Mouse (Mus musculus): ENCODE measurements around the gene Vangl2. TPM values are rescaled to one million over a fixed set of nuclear protein-coding genes. Genes with fewer than 3 reads are reported as not detected.

Vangl2 gene
- total and polyA plus RNA-seq, 2 experiments from 2014 or later = 36.5 to 86.6 TPM

DNA sequence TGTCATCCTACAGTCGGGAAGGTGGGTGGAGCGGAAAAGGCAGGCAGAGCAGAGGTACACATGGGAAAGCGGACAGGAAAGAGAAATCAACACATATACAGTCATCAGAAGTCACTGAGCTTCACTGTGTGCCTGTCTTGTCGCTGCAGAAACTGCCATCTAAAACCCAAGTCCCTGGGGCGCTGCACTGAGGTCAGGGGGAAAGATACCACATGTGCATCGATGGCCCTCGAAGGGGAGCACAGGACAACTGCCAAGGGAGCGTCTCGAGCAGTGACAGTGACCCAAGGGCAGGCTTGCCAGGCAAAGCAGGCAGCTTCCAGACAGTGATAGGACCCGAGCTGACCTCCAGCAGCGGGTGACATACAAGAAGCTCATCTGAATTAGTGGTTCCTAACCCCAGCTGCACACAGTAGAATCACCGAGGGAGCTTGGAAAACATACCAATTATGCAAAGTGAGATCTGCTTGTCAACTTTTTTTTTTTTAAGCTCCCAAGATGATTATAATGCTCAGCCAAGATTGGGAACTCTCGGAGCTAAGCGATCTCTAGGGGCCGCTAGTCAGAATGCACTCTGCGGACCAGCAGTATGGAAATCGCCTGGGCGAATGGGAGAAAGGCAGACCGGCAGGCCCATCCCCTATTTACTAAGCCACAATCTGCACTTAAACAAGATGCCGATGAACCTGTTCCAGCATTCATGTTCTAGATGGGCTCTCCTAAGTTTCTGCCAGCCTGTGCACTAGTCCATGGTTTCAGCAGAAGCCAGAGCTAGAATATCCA lies 18.0 kb downstream of the Vangl2 start:
- Histone ChIP-seq H3K4me1 (ENCODE audit: insufficient read depth, low read length) (peaks cover 7% of the 10 kb centered on the region; the same call in 1 of the 2 replicates), H3K9me3 (ENCODE audit: low read length) (no peaks in the 10 kb centered on the region), H3K36me3 (ENCODE audit: insufficient read depth, low read length) (peaks cover 58% of the 10 kb centered on the region), H3K27me3 (ENCODE audit: insufficient read depth, low read length) (no peaks in the 10 kb centered on the region), H3K4me3 (ENCODE audit: low read length) (no peak overlapping the region), H3K4me2 (ENCODE audit: low read depth, low read length) (no peak overlapping the region), H3K9ac (replicated peaks; ENCODE audit: low read length) (no peak overlapping the region), H3K27ac (no peak overlapping the region)
- 69% methylated on average over 20 of the region's 20 CpGs for WGBS
- DNase-seq (ENCODE audit: low spot score) = no peak
- ATAC-seq = no peak
- TF ChIP-seq CTCF (IDR thresholded peaks at IDR 0.05; ENCODE audit: low read depth) = no peak

DNA sequence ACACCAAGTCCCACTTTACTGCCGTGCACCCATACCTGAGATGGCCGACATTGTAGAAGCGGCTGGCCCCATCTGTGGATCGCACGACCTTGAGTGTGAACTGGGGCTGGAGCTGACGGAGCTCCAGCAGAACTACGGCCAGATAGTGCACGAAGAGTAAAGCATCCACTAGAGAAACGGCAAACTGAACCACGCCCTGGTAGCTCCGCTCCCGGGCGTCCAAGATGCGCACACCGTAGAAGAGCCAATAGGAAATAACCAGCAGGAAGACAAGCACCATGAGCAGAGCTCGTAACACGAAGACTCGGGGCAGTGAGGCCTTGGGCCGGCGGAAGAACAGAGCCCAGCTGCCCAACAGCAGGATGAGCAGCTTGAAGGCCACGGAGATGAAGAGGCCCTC lies 18.8 kb downstream of the Vangl2 start:
- DNase-seq (ENCODE audit: low spot score) (no peak), ATAC-seq (no peak)
- Histone ChIP-seq H3K4me1 (ENCODE audit: insufficient read depth, low read length) (peaks cover 5% of the 10 kb centered on the region; the same call in 1 of the 2 replicates), H3K4me3 (ENCODE audit: low read length) (no peak overlapping the region), H3K9ac (replicated peaks; ENCODE audit: low read length) (no peak overlapping the region), H3K36me3 (ENCODE audit: insufficient read depth, low read length) (peaks cover 65% of the 10 kb centered on the region), H3K27me3 (ENCODE audit: insufficient read depth, low read length) (no peaks in the 10 kb centered on the region), H3K9me3 (ENCODE audit: low read length) (no peaks in the 10 kb centered on the region), H3K4me2 (ENCODE audit: low read depth, low read length) (no peak overlapping the region), H3K27ac (no peak overlapping the region)
- 94% methylated on average over 21 of the region's 21 CpGs for WGBS
- no peak for TF ChIP-seq CTCF (IDR thresholded peaks at IDR 0.05; ENCODE audit: low read depth)

GRCm38 (mm10) chr1:172008351-172008750 lies 19.9 kb downstream of the Vangl2 start:
- 88% methylated on average over 9 of the region's 9 CpGs for WGBS
- no peak for ATAC-seq
- H3K27me3 ChIP-seq (ENCODE audit: insufficient read depth, low read length) = no peaks in the 10 kb centered on the region
- no peak for TF ChIP-seq CTCF (IDR thresholded peaks at IDR 0.05; ENCODE audit: low read depth)
- no peak overlapping the region for H3K4me2 ChIP-seq (ENCODE audit: low read depth, low read length)
- H3K4me1 ChIP-seq (ENCODE audit: insufficient read depth, low read length) = no peaks in the 10 kb centered on the region
- no peak overlapping the region for H3K27ac ChIP-seq
- no peaks in the 10 kb centered on the region for H3K9me3 ChIP-seq (ENCODE audit: low read length)
- no peak overlapping the region for H3K4me3 ChIP-seq (ENCODE audit: low read length)
- peaks cover 70% of the 10 kb centered on the region for H3K36me3 ChIP-seq (ENCODE audit: insufficient read depth, low read length)
- no peak for DNase-seq (ENCODE audit: low spot score)
- no peak overlapping the region for H3K9ac ChIP-seq (replicated peaks; ENCODE audit: low read length)

- H3K27ac ChIP-seq = no peak overlapping the region
- H3K9ac ChIP-seq (replicated peaks; ENCODE audit: low read length) = no peak overlapping the region
- ATAC-seq (no peak), DNase-seq (ENCODE audit: low spot score) (no peak)
- no peaks in the 10 kb centered on the region for H3K4me1 ChIP-seq (ENCODE audit: insufficient read depth, low read length)
- no peaks in the 10 kb centered on the region for H3K27me3 ChIP-seq (ENCODE audit: insufficient read depth, low read length)
- H3K36me3 ChIP-seq (ENCODE audit: insufficient read depth, low read length) = peaks cover 75% of the 10 kb centered on the region
- TF ChIP-seq CTCF (IDR thresholded peaks at IDR 0.05; ENCODE audit: low read depth) = no peak
- H3K4me2 ChIP-seq (ENCODE audit: low read depth, low read length) = no peak overlapping the region
- no peak overlapping the region for H3K4me3 ChIP-seq (ENCODE audit: low read length)
- WGBS = 96% methylated on average over 21 of the region's 21 CpGs
- H3K9me3 ChIP-seq (ENCODE audit: low read length) = no peaks in the 10 kb centered on the region
Observed at GRCm38 (mm10) chr1:172007761-172008160, 20.5 kb downstream of the Vangl2 start.

DNA sequence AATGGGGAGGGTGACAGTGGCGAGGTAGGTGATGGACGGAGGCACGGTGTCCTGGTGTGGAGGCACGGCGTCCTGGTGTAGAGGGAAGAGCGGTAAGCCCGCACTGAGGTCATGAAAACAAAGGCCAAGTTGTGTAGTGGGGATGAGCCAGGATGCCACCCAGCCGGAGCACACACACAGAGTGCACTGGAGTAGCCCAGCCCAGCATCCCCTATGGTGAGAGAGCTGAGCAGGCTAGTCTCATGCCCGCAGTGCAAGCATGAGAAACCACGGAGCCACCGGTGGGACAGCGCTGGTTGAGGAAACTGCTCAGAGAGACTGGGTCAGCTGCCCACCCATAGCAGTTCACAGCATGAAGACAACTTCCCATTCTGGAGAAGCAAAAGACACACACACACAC lies 26.6 kb downstream of the Vangl2 start:
- H3K27me3 ChIP-seq (ENCODE audit: insufficient read depth, low read length) = no peaks in the 10 kb centered on the region
- peak; percentile 64 for ATAC-seq
- no peak overlapping the region for H3K4me3 ChIP-seq (ENCODE audit: low read length)
- no peak for DNase-seq (ENCODE audit: low spot score)
- 0 out of 2 replicates have a peak overlapping the region, but pooled peaks have one; percentile 33 for H3K9ac ChIP-seq (replicated peaks; ENCODE audit: low read length)
- TF ChIP-seq CTCF (IDR thresholded peaks at IDR 0.05; ENCODE audit: low read depth) = no peak
- 20% methylated on average over 12 of the region's 12 CpGs for WGBS
- no peaks in the 10 kb centered on the region for H3K9me3 ChIP-seq (ENCODE audit: low read length)
- peaks cover 28% of the 10 kb centered on the region for H3K36me3 ChIP-seq (ENCODE audit: insufficient read depth, low read length)
- H3K4me1 ChIP-seq (ENCODE audit: insufficient read depth, low read length) = no peaks in the 10 kb centered on the region
- H3K27ac ChIP-seq = peak overlapping the region; percentile 60; the same call in 1 of the 2 replicates
- H3K4me2 ChIP-seq (ENCODE audit: low read depth, low read length) = no peak overlapping the region

GRCm38 (mm10) chr1:172000641-172001040 lies 27.6 kb downstream of the Vangl2 start:
- no peak overlapping the region for H3K4me2 ChIP-seq (ENCODE audit: low read depth, low read length)
- no peak overlapping the region for H3K9ac ChIP-seq (replicated peaks; ENCODE audit: low read length)
- no peaks in the 10 kb centered on the region for H3K9me3 ChIP-seq (ENCODE audit: low read length)
- peak; percentile 65 for TF ChIP-seq CTCF (IDR thresholded peaks at IDR 0.05; ENCODE audit: low read depth)
- no peaks in the 10 kb centered on the region for H3K4me1 ChIP-seq (ENCODE audit: insufficient read depth, low read length)
- no peaks in the 10 kb centered on the region for H3K27me3 ChIP-seq (ENCODE audit: insufficient read depth, low read length)
- 36% methylated on average over 3 of the region's 3 CpGs for WGBS
- ATAC-seq (peak; percentile 74), DNase-seq (ENCODE audit: low spot score) (peak; percentile 76)
- H3K27ac ChIP-seq = no peak overlapping the region
- H3K36me3 ChIP-seq (ENCODE audit: insufficient read depth, low read length) = peaks cover 22% of the 10 kb centered on the region; the same call in 1 of the 2 replicates
- H3K4me3 ChIP-seq (ENCODE audit: low read length) = no peak overlapping the region
